Mouse (Mus musculus) B cell, adult 2 months (primary cell): ENCODE results near the gene Plekhm3.
"Not testable (repeated sequence)": the region's sequence is repeated elsewhere in the genome, so short reads cannot be mapped to it uniquely, and the experiment has no call there.

ENCODE experiments used
- DNase-seq, 2 experiments: peaks; one replicate each; pipeline ENCODE4 v3.0.0; 2022

The Plekhm3 gene

DNA sequence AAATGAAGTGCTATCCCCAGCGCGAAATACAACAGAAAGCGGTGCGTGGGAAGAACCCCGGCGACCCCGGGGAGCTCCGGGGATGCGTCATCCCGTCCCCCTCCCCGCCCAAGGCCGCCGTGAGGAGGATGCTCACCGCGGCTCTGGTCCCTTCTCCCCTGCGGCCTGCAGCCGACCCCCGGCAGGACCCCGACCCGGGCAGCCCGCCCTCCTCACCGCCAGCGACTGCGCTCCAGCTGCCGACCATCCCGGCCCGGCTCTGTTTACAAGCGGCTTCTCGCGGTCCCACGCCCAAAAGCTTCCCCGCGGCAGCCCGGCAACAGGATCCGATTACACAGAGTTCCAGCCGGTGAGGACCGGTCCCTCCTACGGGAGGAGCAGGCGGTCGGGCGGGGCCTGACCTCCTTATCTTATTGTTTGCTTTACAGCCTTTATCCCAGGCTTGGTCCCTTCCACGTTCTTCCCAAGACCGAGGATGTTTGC lies at the start of gene Plekhm3:
Gene Plekhm3 (minus strand): TSS at position 346 of the 483 bp plus-strand sequence.
- peak; percentile 81 to 82 for DNase-seq

DNA sequence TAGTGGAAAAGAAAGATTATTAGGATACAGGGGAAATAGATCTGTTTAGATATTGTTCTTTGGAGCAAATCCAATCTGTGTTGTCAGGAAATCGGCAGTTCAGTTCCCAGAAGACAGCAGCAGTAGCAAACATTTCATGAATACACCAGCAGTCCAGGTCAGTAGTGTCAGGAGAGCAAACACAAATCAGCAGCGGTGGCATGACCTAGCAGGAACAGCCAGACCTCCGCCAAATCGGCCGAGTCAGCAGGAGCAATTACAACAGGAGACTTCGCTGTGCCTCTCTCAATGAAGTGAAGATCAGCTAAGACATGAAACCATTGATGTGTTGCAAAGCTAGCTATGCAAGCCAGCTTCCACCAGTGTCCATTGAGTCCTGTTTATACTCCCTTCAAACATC lies 49.0 kb upstream of the Plekhm3 start:
- DNase-seq, result no peak

GRCm38 (mm10) chr1:65004526-65004925 lies 47.9 kb upstream of the Plekhm3 start:
- DNase-seq, result no peak

DNA sequence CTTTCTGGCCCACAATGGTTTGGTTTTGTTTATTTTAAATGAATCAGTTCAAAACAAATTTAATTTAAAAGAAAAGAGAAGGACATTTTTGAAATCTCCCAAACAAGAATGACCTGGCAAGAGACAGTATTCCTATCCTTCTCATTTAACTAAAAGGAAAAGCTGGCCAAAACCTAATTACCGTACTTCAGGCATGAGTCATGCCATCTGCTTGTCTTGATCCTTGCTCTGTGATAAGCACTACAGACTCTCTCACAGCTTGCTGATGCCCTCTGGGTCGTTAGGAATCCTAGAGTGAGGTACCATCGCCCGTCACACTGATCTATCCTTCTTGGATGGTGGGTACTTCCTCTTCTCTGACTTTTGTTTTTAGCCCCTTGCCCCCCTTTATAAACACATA lies 36.6 kb upstream of the Plekhm3 start:
- DNase-seq, result no peak

DNA sequence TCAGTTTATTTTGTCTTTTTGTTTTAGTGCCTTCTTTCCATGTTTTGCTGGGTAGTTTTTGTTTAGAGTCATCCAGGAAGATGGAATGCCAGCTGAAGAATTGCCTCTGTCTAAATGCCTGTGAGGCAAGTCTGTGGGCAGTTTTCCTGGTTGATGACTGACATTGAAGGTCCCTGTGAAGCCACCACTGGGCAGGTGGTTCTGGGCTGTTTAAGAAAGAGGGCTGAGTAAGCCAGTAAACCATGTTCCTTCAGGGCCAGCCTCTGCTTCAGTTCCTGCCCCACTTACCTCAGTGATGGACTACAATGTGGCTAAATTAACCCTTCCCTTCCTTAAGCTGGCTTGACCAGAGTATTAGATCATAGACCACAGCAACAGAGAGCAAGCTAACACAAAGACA lies 31.6 kb upstream of the Plekhm3 start:
- no peak for DNase-seq

- peak; percentile 84 to 88 for DNase-seq
Observed at GRCm38 (mm10) chr1:64986120-64986519, 29.5 kb upstream of the Plekhm3 start.

DNA sequence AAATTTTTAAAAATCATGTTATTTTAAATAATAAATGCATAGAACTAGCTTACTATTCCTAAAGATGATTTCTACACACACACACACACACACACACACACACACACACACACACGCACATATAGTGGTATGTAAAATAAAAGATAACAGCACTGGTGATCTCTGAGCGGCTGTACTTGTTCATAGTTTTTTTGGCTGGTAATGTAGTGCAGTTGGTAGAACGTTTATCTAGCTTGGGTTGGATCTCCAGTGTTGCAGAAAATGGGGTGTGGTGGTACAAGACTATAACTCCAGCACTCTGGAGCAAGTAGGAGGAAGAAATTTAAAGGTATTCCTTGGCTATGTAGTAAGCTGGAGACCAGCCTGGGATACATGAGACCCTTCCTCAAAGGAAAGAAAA lies 26.6 kb upstream of the Plekhm3 start:
- no peak for DNase-seq

- DNase-seq, result peak; percentile 5 to 6
Observed at GRCm38 (mm10) chr1:64978321-64978799, 21.7 kb upstream of the Plekhm3 start.

DNA sequence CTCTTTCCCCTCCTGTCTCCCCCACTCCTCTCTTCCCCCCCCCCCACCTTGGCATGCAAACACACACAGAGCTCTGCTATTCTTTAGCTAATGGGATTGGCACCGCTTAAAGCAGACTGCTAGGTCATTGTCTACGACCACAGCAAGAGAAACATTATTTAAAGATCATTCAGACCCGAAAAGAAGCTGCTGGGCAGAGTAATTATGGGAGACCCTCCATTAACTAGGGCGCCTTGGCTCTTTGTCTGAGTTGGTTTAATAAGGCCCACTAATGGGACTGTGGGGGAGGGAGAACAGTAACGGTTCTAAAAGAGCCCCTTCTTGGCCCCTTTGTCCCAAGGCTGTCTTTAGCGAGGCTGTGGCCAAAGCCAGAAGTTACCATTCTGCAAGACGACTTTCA lies 18.7 kb upstream of the Plekhm3 start:
- DNase-seq, result no peak

DNA sequence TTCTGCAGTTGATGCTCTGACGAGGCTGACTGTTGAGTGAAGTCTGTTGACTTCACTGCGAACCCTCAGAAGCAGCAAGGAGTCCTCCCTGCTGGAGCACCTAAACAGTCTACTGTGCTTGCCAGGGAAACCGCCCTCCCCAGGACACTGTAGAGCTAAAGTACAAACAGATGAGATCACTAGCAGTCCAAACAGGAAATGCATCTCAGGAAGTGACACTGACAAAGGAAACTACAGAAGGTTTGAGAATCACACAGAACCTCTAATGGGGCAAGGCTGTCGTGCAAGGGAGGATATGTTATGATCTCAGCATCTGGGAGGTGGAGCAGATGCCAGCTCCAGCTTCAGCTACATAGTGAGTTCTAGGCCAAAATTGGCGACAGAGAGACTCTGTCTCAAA lies 14.1 kb upstream of the Plekhm3 start:
- DNase-seq, result peak; percentile 4 to 21

- peak in 1 of 2 experiments; percentile 49 for DNase-seq
Observed at GRCm38 (mm10) chr1:64957021-64957489, 431 bp upstream of the Plekhm3 start.

- DNase-seq, result not testable (repeated sequence)
Observed at GRCm38 (mm10) chr1:64954786-64955185, 1.8 kb downstream of the Plekhm3 start.

DNA sequence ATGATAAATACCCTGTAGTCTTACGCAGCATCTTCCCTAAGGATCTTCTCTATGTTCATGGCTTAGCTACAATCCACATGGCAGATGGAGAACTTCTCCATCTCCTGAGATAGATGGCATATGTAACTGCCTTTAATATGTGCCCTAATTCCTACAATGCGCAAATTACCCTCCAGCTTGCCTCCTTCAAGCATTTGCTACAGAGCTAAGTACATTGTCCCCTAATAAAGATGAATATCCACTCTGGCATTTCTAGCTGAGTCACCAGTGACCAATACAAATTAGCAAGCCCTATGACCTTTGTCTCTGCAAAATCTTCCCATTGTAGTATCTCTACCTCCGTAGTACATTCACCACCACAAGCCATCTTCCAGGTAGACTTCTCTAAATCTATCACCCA lies 6.4 kb downstream of the Plekhm3 start:
- DNase-seq, result no peak

GRCm38 (mm10) chr1:64949377-64949776 lies 7.2 kb downstream of the Plekhm3 start:
- peak; percentile 37 to 42 for DNase-seq

DNA sequence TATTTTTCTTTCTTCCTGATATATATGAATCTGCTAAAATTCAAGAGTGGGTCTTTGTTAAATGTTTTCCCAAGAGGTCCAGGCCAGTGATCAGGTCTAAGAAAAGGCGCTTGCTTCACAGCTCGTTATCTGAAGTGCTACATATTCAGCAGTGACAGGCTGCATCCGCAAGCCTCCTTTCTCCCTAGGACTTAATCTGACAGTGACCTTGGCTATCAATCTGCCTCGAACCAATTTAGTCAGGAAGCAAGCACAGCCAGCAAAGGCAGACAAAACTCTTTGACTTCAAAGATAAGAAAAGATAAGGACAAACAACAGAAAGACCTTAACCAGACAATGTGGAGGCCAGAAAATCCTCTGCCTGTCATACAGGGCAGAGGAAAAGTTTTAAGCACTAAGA lies 10.5 kb downstream of the Plekhm3 start:
- no peak for DNase-seq

GRCm38 (mm10) chr1:64945214-64945785 lies 11.3 kb downstream of the Plekhm3 start:
- DNase-seq, result no peak

DNA sequence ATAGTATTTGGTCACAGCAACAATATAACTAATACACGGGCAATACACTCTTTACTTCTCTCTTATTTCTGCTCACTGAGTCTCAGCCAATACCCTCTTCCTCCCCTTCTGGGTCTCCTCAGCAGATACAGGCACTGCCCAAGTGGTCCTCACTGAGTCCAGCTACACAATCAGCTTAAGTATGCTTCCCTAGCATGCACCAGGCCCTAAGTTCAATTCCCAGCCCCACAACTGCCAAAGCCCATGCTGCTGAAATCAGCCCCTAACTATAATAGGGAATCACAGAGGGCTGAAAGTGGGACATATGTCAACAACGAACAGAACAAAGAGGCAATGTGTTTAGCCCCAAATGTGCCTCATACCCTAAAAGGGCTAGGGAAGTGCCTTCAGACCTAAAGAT lies 11.9 kb downstream of the Plekhm3 start:
- no peak for DNase-seq

DNA sequence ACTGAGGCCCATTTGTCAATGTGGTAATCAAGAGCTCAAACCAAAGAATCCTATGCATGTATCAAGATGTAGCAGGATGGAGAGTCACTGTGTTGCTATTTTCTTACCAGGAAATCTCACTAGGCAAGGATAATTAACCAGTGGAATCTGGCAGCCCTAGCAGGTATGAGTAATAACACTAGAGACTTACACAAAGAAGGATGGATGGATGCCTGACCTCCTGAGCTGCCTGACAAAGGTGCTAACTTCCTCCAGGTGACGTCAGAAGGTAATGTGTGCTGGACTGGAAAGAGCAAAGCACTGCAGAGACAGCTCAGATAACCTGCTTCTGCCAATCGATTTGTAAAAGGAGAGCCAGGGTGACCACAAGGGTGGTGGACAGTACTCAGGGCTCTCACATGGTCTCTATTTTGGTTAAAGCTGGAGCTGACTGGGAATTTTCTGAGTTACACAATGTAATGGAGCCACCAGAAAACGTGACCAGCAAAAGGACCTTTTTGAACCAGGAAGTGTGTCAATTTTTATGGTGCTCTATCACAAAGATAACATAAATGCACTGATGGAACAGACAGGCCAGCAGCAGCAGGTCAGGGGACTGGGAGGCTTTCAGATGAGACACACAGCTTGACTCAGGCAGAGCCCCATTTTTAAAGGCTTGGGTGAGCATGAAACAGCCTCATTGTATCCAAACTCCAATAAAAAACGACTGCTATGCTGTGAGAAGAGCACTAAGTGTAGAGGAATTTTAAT lies 14.4 kb downstream of the Plekhm3 start:
- DNase-seq, result no peak

DNA sequence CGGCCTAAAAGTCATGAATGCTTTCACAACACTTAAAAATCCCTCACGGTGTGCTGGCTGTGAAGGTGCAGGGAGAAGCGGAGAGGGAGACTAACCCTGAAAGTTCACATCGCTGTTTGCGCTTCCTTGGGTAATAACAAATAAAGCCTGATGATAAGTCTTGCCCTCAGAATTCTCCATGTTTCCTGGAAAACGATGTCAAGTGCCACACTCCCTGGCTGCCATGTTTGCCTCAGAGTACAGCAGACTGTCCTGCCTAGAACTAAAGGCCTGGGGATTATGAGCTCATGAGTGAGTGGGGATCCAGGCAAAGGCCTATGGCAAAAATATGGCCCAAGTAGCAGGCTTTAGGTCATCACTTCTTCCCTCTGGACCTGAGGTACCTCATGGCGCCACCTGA lies 17.7 kb downstream of the Plekhm3 start:
- no peak for DNase-seq

GRCm38 (mm10) chr1:64937692-64938091 lies 18.9 kb downstream of the Plekhm3 start:
- DNase-seq, result no peak

GRCm38 (mm10) chr1:64932921-64933320 lies 23.7 kb downstream of the Plekhm3 start:
- no peak for DNase-seq

DNA sequence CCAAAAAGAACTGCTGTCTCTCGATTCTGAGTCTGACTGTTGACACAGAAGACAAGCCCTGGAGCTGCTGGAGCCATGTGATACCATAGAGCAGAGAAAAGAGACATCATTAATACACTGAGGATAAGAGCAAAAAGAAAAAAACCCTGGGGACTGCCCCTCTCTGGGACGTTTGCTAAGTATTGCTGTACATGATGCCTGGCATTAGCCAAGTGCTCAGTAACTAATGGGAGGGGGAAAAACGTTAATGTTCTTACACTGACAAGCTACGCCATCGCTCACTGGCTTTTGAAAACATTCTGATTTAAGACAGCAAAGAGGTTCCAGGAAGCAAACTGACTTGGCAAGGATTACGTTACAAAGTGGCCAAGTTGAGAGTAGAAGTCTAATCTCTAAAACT lies 26.5 kb downstream of the Plekhm3 start:
- no peak for DNase-seq

DNA sequence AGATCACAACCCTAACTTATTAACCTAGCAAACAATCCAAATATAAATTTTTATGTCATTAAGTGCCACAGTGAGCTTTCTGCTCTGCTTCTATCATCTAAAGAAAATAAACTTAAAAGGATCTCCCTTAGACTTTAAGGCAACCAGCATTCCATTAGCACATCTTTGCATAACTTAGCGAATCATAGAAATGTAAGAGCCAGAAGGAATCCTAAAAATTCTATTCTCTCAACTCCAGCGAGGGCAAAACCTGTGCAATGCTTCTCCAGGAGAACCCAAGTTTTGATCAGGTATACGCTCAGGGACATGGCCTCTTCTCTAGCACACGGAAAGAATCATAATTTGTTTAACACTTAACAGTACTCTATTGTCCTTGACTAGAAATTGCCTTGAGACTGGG lies 27.0 kb downstream of the Plekhm3 start:
- DNase-seq, result no peak

- peak; percentile 76 to 80 for DNase-seq
Observed at GRCm38 (mm10) chr1:64928542-64928941, 28.1 kb downstream of the Plekhm3 start.
